Mouse (Mus musculus) embryonic facial prominence, embryonic 15.5 days (tissue): ENCODE results near the gene Letmd1. TPM values are rescaled to one million over a fixed set of nuclear protein-coding genes. Genes with fewer than 3 reads are reported as not detected.
"Not testable (repeated sequence)": the region's sequence is repeated elsewhere in the genome, so short reads cannot be mapped to it uniquely, and the experiment has no call there.

Experiments used
- ATAC-seq: fragments of 200-750 bp; cut with Nextera tagmentation; 2 replicates; pipeline ENCODE4 v1.8.0; 2017; ENCODE audit warnings: low read depth, moderate TSS enrichment; ENCODE audit not compliant: insufficient number of reproducible peaks, low FRiP score, low TSS enrichment
- H3K27ac ChIP-seq: fragments of 300-500 bp; sonication (generic); replicated peaks from 2 replicates; pipeline ENCODE4 v1.5.1; 2015; ENCODE audit warnings: mild to moderate bottlenecking, inconsistent platforms
- H3K27me3 ChIP-seq: fragments of 300-500 bp; sonication (generic); 2 replicates; pipeline ENCODE4 v1.6.1; 2015; ENCODE audit warnings: inconsistent platforms
- H3K36me3 ChIP-seq: fragments of 300-500 bp; sonication (generic); 2 replicates; pipeline ENCODE4 v1.6.1; 2015; ENCODE audit warnings: mild to moderate bottlenecking, inconsistent platforms
- H3K4me1 ChIP-seq: fragments of 300-500 bp; sonication (generic); 2 replicates; pipeline ENCODE4 v1.6.1; 2015; ENCODE audit warnings: inconsistent platforms
- H3K4me2 ChIP-seq: fragments of 300-500 bp; sonication (generic); replicated peaks from 2 replicates; pipeline ENCODE4 v1.6.1; 2015; ENCODE audit warnings: mild to moderate bottlenecking, inconsistent platforms
- H3K4me3 ChIP-seq: fragments of 300-500 bp; sonication (generic); replicated peaks from 2 replicates; pipeline ENCODE4 v1.5.1; 2015; ENCODE audit warnings: mild to moderate bottlenecking, inconsistent platforms
- H3K9ac ChIP-seq: fragments of 300-500 bp; sonication (generic); 2 replicates; pipeline ENCODE4 v1.6.1; 2015; ENCODE audit warnings: inconsistent platforms
- H3K9me3 ChIP-seq: fragments of 300-500 bp; sonication (generic); replicated peaks from 2 replicates; pipeline ENCODE4 v1.6.1; 2016; ENCODE audit warnings: inconsistent platforms
- WGBS: fragments of 180-500 bp; shearing (Covaris S2); methylation state at CpG from one replicate; pipeline ENCODE4 v1.1.7; 2015; 5-methylcytosine and 5-hydroxymethylcytosine counted together
- polyA plus RNA-seq: library from polyadenylated mRNA; unstranded; fragments of >200 nt; fragmentation: Nextera tagmentation; extraction: Ambion mirVana; gene quantifications from 2 replicates; pipeline ENCODE4 v1.2.1, GENCODE M21; 2015

Letmd1 gene
- polyA plus RNA-seq, result 29.6 and 30.2 TPM in 2 replicates

DNA sequence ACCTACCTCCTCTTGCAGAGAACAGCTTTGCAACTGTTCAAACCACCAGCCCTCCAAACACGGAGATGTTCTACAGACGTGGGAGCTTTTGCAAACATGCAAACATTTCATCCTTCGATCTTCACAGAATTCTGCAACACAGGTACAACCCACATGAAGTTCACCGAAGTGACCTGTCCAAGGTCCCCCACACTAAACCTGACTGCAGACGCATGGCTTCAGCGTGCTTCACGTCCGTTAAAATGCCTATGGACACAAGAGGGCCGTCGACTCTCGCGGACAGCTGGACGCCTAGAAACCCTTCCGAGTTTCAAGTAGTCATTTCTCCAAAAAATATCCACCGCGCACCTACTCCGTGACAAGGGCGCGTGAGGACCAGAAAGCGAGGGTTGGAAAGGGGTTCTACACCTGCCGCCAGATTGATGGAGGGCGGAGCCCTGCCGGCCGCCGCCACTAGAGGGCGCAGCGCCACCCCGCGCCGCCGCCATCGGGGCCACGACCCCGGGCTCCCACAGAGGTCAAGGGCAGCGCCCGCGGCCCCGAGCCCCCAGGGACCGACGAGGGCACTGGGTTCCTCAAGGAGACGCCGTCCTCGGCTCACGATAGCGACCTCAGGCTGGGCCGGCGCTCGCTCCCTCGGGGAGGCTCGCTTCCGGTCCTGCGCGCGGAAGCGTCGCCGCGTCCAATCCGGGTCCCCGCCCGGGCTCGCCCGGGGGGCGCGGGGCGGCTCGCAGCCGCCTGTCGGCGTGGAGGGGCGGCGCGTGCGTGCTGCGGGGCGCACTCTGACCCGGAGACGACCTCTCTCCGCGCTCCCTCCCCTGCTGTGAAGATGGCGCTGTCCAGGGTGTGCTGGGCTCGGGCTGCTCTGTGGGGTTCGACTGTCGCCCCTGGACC, at the start of gene Letmd1:
TSS of gene Letmd1 (plus strand) at position 729 of the 894 bp plus-strand sequence.
- Histone ChIP-seq H3K9me3 (no peaks in the 10 kb centered on the region), H3K27me3 (no peaks in the 10 kb centered on the region), H3K36me3 (peaks cover 21% of the 10 kb centered on the region; the same call in 1 of the 2 replicates), H3K9ac (peak within 1 kb of the TSS; percentile 74), H3K4me2 (peak within 1 kb of the TSS; percentile 83), H3K4me3 (peak within 1 kb of the TSS; percentile 63), H3K27ac (peak within 1 kb of the TSS; percentile 69), H3K4me1 (peaks cover 22% of the 10 kb centered on the region)
- WGBS, result 2% methylated on average over 71 of the region's 84 CpGs
- peak; percentile 93 for ATAC-seq

DNA sequence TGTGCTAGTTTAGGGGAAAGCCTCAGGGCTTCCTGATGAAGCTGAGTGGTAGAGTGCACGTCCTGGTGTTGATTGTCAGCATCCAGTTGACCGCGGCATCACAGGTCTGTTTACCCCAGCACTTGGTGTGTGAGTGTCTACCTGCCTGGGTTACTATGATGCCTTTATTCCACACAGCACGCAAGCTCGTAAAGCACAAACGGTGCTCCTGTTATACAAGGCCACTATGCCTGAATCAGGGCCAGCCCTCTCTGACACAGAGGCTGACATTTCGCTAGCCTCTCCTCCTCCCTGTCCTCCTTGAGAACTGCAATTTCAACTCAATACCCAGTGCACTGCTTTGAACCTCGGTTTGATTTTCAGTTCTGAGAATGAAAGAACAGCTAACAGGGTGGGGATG, 49.5 kb upstream of the Letmd1 start:
- ATAC-seq, result no peak
- 67% methylated on average over 8 of the region's 8 CpGs for WGBS
- Histone ChIP-seq H3K27me3 (0 out of 2 replicates have a peak, but pooled peaks cover 3% of the 10 kb centered on the region), H3K4me1 (peaks cover 49% of the 10 kb centered on the region), H3K4me2 (no peak overlapping the region), H3K4me3 (no peak overlapping the region), H3K9me3 (no peaks in the 10 kb centered on the region), H3K27ac (no peak overlapping the region), H3K9ac (no peak overlapping the region), H3K36me3 (no peaks in the 10 kb centered on the region)

DNA sequence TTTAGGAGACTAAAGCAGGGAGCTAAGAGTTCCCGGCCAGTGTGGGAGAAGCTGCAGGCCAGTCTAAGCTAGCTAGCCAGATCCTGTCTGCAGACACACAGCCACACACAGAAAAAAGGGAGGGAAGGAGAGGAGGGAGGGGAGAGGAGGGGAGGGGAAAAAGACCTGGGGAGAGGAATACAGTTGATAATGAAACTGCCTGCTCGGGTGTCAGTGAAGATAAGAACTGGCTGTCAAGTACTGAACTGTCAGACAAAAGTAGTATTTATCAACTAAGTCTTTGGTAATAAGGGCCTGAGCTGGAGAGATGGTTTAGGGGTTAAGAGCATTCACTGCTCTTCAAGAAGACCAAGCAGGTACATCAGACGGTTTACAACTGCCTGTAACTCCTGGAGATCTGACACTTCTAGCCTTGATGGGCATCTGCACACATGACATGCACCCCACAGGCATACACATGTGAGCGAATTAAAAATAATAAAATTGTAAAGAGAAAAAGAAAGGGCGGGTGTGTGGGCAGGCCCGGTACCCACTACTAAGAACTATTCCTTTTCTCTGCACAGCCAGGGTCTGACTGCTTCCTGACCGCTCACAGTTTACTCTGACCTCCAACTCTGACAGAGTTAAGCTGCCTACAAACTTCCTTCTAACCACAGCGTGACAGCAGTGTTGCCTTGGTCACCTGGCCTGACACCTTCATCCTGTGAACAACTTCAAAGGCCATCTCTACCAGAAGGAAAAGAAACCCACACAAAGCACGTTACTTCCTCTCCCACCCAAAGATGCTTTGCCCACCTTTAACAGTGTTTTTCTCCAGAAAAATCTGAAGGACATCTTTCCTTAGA, 48.7 kb upstream of the Letmd1 start:
- peaks cover 52% of the 10 kb centered on the region for H3K4me1 ChIP-seq
- no peaks in the 10 kb centered on the region for H3K9me3 ChIP-seq
- 63% methylated on average over 9 of the region's 9 CpGs for WGBS
- H3K27me3 ChIP-seq, result 0 out of 2 replicates have a peak, but pooled peaks cover 4% of the 10 kb centered on the region
- ATAC-seq, result no peak
- H3K36me3 ChIP-seq, result no peaks in the 10 kb centered on the region
- H3K4me3 ChIP-seq, result no peak overlapping the region
- no peak overlapping the region for H3K4me2 ChIP-seq
- H3K9ac ChIP-seq, result no peak overlapping the region
- H3K27ac ChIP-seq, result no peak overlapping the region

DNA sequence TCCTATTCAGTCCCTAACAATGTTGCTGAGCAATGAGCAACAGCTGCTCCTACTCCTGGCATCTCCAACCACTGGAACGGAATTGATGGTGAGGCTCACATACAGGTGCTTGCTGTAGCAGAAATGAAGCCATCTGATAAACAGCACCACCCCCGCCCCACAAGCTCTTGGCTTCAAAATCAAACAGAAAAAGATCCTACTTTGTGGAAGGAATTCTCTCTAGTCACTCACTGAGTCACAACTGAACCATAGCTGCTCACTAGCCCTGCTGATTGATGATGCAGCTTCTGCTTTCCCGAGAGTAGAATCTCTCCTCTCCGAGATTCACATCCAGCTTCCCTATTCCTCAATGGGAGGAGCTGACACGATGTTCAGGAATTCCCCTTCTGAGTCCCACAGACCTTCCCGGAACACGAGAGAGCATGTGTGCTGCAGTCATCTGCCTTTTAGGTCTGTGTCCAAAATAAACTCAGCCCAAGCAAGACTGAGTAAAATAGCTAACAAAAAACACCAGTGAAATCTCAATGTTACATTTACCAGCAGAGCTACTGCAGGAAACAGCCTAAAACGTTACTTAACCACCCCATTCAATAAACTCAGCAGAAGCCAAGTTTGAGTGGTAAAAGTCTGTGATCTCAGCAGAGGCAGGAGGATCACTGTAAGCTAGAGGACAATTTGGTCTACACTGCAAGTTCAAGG, 47.6 kb upstream of the Letmd1 start:
- Histone ChIP-seq H3K36me3 (no peaks in the 10 kb centered on the region), H3K4me1 (peaks cover 50% of the 10 kb centered on the region), H3K27me3 (peaks cover 7% of the 10 kb centered on the region; the same call in 1 of the 2 replicates), H3K4me2 (peak overlapping the region; percentile 95), H3K27ac (0 out of 2 replicates have a peak overlapping the region, but pooled peaks have one; percentile 17), H3K9ac (no peak overlapping the region), H3K9me3 (no peaks in the 10 kb centered on the region), H3K4me3 (peak overlapping the region; percentile 89)
- ATAC-seq, result no peak
- 23% methylated on average over 8 of the region's 8 CpGs for WGBS

DNA sequence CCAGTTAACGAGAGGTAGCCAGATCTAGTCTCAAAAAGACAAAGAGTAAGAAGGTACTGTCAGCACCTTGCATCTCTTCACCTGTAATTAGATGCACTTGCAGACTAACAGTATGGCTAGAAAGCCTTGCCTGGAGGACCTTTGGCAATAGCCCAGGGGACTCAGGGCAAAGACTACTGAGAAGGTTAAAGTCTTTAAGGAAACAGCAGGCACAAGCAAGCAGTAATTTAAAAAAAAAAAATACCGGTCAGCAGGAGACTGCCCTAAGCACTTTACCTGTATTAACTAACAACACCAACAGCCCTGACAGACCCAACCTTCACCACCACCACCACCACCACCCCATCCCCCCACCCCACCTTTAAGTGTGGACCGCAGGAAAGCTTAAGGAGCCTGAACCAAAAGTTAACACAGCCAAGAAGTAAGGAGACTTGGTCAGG, 47.0 kb upstream of the Letmd1 start, which contains the start of gene Gm5475:
TSS of gene Gm5475 (plus strand) at position 390 of the 440 bp plus-strand sequence.
- peak within 1 kb of the TSS; percentile 95 for H3K4me2 ChIP-seq
- peaks cover 44% of the 10 kb centered on the region for H3K4me1 ChIP-seq
- 17% methylated on average over 3 of the region's 3 CpGs for WGBS
- not testable (repeated sequence) for H3K9me3 ChIP-seq, H3K27me3 ChIP-seq, H3K36me3 ChIP-seq, ATAC-seq
- peak within 1 kb of the TSS; percentile 77 for H3K9ac ChIP-seq
- peak within 1 kb of the TSS; percentile 89 for H3K4me3 ChIP-seq
- H3K27ac ChIP-seq, result 0 out of 2 replicates have a peak within 1 kb of the TSS, but pooled peaks have one; percentile 17

DNA sequence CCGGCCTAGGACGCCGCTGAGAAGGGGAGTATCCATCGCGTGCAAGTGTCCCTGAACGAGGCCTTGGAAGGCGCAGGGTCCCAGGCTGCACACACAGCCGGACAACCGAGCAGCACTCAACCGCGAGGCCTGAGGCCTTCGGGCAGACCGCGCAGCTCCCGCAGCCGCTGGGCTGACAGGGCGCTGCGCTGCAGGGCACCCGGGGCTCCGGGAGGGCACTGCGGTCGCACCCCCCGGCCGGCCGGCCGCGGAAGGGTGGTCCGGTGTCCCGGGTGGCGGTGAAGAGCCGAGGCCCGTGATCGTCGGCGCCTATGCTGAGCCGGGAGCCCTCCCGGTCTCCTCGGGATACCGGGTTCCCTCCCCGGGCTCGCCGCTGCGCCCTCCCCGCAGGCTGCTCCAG, 46.3 kb upstream of the Letmd1 start:
- H3K4me2 ChIP-seq, result peak overlapping the region; percentile 95
- peak; percentile 26; the same call in 1 of the 2 replicates for ATAC-seq
- peak overlapping the region; percentile 77 for H3K9ac ChIP-seq
- H3K4me3 ChIP-seq, result peak overlapping the region; percentile 89
- H3K27ac ChIP-seq, result 0 out of 2 replicates have a peak overlapping the region, but pooled peaks have one; percentile 1
- WGBS, result 0% methylated on average over 42 of the region's 44 CpGs
- H3K27me3 ChIP-seq, result peaks cover 7% of the 10 kb centered on the region; the same call in 1 of the 2 replicates
- no peaks in the 10 kb centered on the region for H3K36me3 ChIP-seq
- no peaks in the 10 kb centered on the region for H3K9me3 ChIP-seq
- peaks cover 40% of the 10 kb centered on the region for H3K4me1 ChIP-seq

DNA sequence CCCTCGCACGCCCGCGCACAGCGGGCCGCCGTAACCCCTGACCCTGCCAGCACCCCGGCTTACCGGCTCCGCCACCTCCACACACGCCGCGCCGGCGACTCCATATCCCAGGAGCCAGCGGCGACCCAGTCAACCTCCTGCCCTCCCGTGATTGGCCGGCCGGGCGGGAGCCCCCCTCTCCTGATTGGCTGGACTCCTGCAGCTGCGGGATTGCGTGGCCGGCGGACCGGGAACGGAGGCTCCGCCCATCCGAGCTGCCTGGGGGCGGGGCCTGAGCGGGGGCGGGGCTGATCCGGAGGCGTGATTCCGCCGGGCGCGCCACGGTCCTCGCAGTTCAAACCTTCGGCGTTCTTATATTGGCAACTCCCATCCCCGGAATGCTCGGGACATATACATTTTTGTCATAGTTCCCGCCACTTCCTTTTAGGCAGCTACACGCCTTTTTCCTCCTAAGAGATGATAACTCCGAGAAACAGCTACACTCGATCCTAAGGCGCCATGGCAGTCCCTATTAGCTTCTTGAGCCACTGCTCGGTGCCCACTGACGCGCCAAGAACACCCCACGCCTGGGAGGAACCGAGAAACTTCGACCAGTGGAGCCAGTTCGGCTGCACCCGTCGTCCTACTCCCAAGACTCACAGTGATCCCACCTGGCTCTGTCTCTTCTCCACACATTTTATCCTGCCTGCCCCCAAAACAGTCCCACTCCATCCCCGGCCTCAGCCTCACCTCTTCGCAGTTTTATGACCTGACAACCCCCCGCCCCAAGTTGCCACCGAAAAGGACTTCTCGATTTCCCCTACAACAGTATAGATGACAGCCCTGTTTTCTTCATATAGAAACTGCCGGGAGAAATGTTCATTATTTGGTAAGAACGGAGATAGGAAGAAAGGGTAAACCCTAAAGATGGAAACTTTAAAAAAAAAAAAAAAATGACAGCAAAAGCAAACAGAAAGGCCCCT, 45.6 kb upstream of the Letmd1 start:
- WGBS, result under 1% methylated on average over 65 of the region's 65 CpGs
- Histone ChIP-seq H3K9me3 (no peaks in the 10 kb centered on the region), H3K4me1 (peaks cover 35% of the 10 kb centered on the region), H3K9ac (peak overlapping the region; percentile 77), H3K4me2 (peak overlapping the region; percentile 95), H3K4me3 (peak overlapping the region; percentile 89), H3K27ac (peak overlapping the region; percentile 60), H3K36me3 (no peaks in the 10 kb centered on the region), H3K27me3 (peaks cover 7% of the 10 kb centered on the region; the same call in 1 of the 2 replicates)
- peak; percentile 96 for ATAC-seq

DNA sequence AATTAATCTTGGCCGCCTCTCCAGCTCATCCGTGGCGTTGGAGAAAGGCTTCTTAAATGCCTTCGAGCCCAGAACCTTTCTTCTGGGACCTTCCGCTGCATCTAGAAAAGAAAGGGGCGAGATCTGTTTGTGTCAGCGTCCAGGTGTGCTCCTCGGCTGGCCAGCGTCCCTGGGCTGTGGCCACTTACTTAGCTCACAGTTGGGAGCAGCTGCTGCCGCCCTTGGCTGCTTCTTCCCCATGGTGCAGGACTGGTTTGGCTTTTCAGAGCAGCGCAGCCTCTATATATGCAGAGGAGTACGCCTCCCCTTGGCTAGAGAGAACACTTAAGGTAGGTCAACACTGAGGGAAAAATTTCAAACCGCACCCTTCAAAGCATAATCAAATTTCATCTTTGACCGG, 44.9 kb upstream of the Letmd1 start:
- Histone ChIP-seq H3K9me3 (no peaks in the 10 kb centered on the region), H3K4me3 (peak overlapping the region; percentile 89), H3K27me3 (peaks cover 7% of the 10 kb centered on the region; the same call in 1 of the 2 replicates), H3K36me3 (no peaks in the 10 kb centered on the region), H3K4me2 (peak overlapping the region; percentile 95), H3K27ac (no peak overlapping the region), H3K9ac (peak overlapping the region; percentile 0; the same call in 1 of the 2 replicates), H3K4me1 (peaks cover 35% of the 10 kb centered on the region)
- no peak for ATAC-seq
- 3% methylated on average over 14 of the region's 14 CpGs for WGBS

DNA sequence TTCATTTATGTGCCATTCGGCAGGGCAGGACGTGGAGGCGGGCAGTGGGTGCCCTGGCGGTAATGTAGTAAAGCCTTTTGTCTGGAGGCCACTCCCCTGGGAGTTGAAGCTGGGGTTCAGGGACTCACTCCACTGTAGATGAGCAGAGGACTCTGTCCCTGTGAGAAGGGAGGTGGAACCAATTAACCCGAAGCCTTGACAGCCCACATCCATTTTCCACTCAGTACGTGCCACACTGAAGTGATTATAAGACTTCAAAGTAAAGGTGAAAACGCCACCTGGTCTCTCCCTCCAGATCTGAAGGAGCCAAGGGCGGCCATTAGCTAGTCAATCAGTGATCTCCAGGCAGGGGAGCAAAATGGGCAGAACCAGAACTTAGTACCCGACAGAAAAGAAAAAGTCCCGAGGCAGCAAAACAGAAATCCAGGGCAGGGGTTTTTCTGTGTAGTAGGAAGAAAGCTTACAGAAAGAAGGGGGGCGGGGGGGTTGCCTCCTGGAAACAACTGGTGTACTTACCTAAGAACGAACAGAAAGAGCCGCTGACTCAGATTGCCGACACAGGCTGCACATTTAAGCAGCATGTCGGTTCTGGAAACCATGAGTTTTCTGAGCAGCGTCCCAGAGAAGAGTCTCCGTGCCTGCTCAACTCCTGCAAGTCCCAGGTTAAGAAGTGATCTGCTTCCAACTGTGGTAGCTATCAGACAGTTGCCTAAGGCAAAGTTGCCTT, 44.3 kb upstream of the Letmd1 start, which contains the start of gene Slc11a2:
TSS of gene Slc11a2 (minus strand) at position 677 of the 727 bp plus-strand sequence.
- H3K36me3 ChIP-seq, result no peaks in the 10 kb centered on the region
- peaks cover 29% of the 10 kb centered on the region for H3K4me1 ChIP-seq
- no peak for ATAC-seq
- peaks cover 7% of the 10 kb centered on the region; the same call in 1 of the 2 replicates for H3K27me3 ChIP-seq
- H3K27ac ChIP-seq, result no peak within 1 kb of the TSS
- H3K4me2 ChIP-seq, result peak within 1 kb of the TSS; percentile 95
- H3K9ac ChIP-seq, result peak within 1 kb of the TSS; percentile 0; the same call in 1 of the 2 replicates
- H3K9me3 ChIP-seq, result no peaks in the 10 kb centered on the region
- H3K4me3 ChIP-seq, result peak within 1 kb of the TSS; percentile 89
- 12% methylated on average over 17 of the region's 17 CpGs for WGBS
